Mouse (Mus musculus) liver, embryonic 14.5 days (tissue): Measurements from ENCODE around the gene Leng9.

Source experiments
- CTCF ChIP-seq: IDR thresholded peaks from 2 replicates; pipeline ENCODE4 v1.5.1; 2016; ENCODE audit warnings: antibody characterized with exemption, low read depth, control low read depth
- EP300 ChIP-seq: IDR thresholded peaks from 2 replicates; pipeline ENCODE4 v1.6.1; 2016; ENCODE audit warnings: antibody characterized with exemption, low read depth

DNA sequence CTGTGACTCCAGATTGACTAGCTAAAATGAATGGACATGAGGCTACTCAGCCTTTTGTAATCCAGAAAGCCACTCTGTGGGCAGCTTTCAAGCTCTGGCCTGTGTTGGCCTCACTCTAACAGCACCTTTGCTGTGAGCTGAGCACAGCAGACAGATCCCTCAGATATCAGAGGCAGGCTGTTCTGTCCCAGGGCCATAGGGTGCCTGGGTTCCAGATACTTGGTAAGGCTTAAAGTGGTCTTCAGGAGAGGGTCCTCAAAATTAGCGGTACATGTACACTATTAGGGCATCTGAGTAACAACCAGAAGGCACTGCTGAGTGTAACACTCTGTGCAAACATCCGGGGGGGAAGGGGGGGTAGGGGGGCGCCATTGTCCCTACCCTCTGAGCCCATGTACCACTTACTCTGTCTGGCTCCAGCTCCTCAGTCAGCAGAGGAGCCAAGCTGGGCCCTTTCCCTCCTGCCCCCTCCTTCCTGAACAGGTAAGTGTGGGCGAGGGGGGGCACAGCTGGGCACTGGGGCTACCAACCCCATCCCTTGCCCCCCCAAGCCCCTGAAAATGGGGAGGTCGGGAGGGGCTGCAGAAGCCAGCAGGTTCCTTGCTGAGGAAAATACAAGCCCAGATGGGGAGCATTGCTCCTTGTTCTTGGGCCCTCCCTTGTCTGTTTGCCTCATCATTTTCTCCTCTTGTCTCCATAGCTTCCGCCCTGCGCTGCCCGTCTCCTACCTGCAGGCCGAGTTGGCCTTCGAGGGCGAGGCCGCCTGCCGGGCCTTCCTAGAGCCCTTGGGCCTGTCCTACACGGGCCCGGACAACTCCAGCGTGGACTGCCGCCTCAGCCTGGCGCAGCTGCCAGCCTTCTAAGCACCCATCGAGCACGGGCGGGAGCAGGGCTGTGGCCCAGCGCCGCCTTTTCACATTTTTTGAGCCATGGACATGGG is 3.7 kb downstream of the Leng9 start:
- no peak for TF ChIP-seq CTCF
- no peak for TF ChIP-seq EP300
